Mouse (Mus musculus) 416B (cell line): ENCODE measurements at regions not wholly inside any gene's neighbourhood (a gene's known extent, or its start where the extent isn't known, plus 50 kb on each side); places are given as distances from the start of the nearest gene placed in this dataset.

Experiments used
- DNase-seq: peaks from one replicate; pipeline ENCODE4 v3.0.0; 2011; ENCODE audit warnings: low read depth

DNA sequence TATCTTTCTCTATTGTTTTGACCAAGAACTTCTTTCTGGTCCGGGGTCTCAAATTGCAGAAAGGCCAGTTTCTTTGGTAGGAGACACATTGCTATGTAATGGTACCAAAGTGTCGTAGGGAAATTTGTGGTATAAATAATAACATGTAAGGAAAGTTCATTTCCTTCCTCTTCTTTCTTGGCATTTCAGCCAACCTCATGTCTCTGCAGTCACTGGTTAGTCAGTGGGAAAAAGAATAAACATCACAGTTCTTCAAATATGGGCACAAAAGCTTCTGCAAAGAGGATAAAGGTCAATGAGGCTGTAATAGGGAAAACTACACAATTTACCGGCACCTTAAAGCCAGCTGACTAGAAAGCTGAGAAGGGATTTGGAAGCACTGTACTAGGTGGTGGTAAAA, 68.5 kb upstream of the Rgs1 start:
- peak; percentile 76 for DNase-seq

DNA sequence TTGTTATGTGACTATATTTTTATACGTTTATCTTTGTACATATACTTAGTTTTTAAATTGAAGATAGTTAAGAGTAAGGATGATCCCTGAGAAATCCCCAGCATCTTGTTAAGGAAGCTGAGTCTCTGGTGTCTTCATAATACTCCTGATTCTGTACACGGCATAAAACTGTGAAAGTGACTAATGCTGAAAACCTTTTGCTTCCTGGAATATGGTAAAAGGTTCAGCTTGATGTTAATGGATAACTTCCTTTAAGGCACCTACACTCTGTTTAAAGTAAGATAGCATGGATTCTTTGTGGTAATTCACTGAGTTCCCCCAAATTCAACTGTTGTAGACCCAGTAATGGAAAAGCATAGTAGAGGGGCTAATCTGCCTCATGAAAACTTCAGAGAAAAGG, 67.2 kb upstream of the Rgs1 start:
- no peak for DNase-seq

GRCm38 (mm10) chr1:144314382-144314781, 65.3 kb upstream of the Rgs1 start:
- DNase-seq = peak; percentile 49

- peak; percentile 94 for DNase-seq
Measured at GRCm38 (mm10) chr1:144313318-144313717, 64.3 kb upstream of the Rgs1 start.

- no peak for DNase-seq
Measured at GRCm38 (mm10) chr1:144309901-144310300, 60.9 kb upstream of the Rgs1 start.

GRCm38 (mm10) chr1:144308313-144308712, 59.3 kb upstream of the Rgs1 start:
- peak; percentile 94 for DNase-seq

- DNase-seq = peak; percentile 71
Measured at GRCm38 (mm10) chr1:144307854-144308285, 58.8 kb upstream of the Rgs1 start.

DNA sequence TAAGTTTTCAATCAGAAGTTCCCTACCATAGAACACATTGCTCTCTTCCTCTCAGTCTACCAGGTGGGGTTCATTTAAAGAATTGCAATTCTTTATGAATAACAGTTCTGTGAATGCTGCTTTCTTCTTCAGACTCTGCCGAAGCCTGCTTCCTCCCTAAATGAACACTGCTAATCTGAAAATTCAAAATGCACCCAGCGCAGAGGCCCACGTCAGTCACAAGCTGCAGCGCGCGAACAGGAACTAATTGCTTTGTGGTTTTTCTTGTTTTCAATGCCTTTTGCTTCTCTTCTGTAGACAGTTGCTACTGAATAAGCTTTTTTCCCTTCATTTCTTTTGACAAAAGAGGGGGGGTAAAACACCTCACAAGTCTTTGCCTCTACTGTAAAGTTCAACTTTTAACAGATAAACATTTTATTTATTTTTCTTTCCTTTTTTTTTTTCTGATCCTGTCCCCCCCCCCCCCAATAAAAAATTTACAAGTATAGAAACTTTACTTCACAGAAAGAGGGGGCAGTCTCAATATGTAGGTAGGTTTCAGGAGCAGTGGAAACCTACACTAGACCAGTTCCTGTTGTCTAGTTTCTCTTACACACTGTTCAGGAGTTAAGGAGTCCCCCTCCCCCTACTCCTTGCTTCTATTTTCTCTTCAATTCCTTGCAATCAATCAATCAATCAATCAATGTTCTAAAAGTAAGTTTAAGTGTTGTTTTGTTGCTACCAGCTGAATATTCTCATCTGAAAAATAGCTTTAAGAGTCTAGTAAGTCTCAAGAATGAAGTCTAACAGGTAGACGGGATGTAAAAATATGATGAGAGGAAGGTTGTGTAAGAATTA, 58.2 kb upstream of the Rgs1 start:
- peak; percentile 81 for DNase-seq

DNA sequence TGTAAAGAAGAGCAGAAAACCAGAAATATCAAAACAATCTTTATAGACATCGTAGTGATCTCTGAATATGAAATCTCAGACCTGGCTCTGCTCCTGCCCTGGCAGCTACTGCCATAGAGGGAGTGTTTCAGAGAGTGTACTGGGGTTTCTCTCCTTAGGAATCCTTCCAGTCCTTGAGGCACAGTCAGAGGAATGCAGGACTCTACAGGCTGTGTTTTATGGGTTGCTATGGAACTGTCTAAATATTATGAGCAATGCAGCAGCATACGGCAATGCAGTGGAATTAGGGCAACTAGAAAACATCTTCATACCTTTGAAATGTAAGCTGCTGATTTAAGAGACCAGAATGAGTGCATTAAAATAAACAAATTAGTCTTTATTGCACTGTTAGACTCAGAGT, 57.2 kb upstream of the Rgs1 start:
- DNase-seq = no peak

- no peak for DNase-seq
Measured at GRCm38 (mm10) chr1:144300670-144301069, 51.6 kb upstream of the Rgs1 start.
